Mouse (Mus musculus): ENCODE data around the gene Prss8. TPM values are rescaled to one million over a fixed set of nuclear protein-coding genes. Genes with fewer than 3 reads are reported as not detected.

Prss8 gene
- 0.52 and 0.64 TPM in 2 replicates for polyA plus RNA-seq (2015; fragmentation: Nextera tagmentation; extraction: Ambion mirVana)

DNA sequence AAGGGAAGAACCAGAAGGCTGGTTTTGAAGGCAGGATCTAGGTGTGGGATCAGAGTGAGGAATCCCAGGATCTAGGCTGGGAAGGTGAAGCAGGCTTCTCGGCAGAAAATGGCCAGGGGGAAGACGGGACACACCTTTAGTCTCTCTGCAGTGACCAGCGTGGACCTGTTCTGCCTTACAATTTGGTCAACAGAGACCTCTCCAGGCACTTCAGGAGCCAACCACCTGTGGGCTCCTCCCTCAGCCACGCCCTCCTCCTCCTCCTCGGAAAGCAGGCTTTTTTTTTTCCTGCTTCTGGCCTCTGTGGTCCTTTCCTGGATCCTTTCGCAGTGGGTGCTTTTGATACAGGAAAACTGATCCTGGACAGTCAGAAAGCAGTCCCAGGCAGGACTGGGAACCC lies at the start of gene Prss8:
TSS of gene Prss8 (minus strand) at position 182 of the 400 bp plus-strand sequence.

DNA sequence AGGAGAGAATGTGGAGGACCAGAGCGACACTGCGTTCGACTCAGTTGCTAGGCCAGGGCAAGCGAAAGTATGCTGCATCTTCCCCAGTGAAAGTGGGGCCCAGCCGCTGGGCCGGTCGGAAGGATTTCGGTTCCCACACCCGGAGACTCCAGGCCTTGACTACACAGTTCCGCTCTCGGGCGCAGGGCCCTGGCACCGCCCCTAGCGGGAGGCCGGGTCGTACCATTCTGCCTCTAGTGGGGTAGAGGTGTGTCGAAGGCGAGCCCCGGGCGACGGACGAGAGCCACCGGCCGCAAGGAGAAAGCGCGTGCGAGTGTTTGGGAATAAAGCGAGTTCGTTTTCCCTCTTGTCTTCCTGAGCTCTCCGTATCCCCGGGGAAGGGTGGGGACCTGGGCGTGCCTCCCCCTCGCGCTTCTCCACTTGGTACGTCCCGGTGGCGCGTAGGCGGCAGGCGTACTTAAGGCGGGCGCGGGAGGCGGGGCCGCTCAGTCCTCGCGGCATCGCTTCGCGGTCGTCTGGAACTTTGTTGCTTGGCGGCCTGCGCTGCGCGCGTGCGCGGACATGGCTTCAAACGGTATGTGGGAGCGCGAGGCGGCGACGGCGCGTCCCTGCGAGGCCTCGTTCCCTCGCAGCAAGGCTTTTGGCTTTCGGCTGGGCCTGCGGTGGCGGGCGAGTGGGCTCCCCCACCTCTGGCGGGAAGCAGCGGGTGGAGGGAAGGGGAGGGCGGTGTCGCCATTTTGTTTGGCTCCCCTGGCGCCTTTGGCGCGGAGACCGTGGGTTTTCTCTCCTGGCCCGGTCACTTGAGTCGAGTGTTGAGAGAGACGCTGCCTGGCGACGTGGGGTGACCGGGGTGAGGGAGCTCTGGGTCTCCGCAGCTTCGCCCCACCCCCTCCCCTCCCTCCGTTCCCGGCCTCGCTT lies 37.4 kb upstream of the Prss8 start, which contains the start of gene Fus:
TSS of gene Fus (plus strand) at position 454 of the 918 bp plus-strand sequence.

DNA sequence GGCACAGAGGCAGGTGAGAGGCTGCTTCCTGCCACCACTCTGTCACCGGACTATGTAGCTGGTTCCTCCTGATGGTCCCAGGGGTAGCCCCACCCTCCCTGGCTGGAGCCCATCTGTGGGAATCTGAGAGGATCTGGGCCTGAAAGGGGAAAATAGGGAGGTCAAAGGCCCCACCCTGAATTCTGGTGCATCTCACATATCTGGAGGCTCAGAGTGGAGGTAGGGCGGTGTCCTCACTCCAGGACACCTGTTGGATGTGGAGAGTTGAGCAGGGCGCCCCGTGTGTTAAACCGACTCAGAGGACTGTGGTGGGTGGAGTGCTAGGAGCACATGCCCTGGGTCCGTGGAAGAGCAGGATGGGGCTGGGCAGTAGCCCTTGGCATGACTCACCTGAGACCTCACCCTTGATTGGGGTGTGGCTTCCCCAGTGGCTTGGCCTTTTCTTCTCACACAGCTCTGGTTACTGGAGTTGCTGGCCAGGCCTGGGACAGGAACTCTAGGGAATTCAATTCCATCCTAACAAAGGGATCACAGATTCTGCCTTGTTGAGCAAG lies 16.6 kb upstream of the Prss8 start, which contains the start of gene Prss36:
TSS of gene Prss36 (minus strand) at position 256 of the 554 bp plus-strand sequence.

DNA sequence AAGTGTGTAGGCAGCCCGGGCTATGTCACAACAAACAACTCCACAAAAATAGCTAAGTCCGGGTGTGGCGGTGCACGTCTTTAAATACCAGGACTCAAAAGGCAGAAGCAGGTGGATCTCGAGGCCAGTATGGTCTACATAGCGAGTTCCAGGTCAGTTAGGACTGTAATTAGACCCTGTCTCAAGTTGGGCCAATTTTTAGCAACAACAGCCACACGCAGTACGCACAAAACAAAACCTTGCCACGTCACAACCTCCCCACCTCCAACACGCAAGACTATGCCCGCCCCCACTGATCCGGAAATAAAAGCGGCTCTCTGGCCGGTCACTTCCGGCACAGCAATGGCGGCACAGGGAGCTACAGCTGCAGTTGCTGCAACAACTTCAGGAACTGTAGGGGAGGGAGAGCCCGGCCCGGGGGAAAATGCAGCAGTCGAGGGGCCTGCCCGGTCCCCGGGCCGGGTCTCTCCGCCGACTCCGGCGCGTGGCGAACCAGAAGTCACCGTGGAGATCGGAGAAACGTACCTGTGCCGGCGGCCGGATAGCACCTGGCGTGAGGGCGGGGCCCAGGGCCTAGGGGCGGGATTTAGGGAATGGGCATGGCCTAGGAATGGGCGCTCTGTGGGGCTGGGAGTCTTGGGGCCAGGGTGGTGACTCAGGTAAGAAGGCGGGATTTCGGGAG lies 17.6 kb downstream of the Prss8 start, which contains the start of gene Kat8:
TSS of gene Kat8 (plus strand) at position 327 of the 682 bp plus-strand sequence.

DNA sequence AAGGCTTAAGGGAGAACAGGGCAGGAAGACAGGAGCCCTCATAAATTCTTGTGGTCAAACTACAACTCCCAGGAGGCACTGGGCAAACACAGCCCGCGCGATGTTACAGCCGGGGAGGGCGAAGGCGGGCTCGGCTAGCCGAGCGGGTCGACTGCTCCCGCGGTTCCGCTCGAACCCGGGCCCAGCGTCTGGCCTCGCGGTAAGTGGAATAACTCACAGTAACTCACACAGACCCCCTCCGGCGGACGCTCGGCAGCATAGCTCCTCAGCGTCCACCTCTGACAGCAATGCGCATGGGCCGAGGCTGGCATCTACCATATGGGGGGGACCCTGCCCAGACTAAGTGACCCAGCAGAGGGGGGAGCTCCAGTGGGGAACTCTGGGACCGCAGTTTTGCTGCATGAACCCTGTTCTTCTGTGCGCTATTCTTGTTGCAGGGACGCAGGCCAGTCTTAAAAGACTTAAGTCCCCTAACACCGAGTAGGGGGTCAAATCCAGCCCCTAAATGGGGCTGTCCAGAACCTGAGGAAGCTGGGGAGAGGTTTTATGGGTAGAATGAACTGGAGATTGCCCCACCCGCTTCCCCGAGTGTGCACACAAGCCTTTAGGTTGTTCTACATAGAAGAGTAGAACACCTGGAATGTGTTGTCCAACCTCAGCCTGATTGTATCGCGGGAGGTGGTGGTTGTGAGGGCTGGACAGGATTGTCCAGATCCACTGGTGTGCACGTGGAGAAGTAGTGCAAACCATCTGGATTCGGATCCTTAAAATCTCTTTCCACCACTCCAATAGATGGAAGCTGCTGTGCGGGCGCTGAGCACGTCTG lies 25.7 kb downstream of the Prss8 start, which contains the start of gene Bckdk:
TSS of gene Bckdk (plus strand) at position 112 of the 826 bp plus-strand sequence.

DNA sequence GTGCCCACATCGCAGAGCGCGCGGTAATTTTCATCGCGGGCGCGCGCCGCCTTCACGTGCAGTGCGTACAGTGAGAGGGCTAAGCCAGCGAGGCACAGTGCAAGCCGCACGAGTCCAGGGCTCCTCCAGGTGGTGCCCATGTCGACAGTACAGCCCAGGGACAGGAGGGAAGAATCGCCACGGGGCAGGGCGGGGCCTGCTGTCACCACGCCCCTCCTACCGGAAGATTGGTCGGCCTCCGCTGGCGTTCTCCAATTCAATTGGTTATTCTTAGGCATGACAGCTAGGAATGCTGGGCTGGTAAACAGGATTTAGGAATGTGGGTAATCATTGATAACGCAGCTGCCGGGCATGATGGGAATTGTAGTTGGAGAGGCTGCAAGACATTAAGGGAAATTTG lies 34.5 kb downstream of the Prss8 start, which contains the start of the genes Gm21974 and Vkorc1:
TSS of gene Gm21974 (minus strand) at position 13 of the 400 bp plus-strand sequence.
TSS of gene Vkorc1 (minus strand) at position 176 of the 400 bp plus-strand sequence.

DNA sequence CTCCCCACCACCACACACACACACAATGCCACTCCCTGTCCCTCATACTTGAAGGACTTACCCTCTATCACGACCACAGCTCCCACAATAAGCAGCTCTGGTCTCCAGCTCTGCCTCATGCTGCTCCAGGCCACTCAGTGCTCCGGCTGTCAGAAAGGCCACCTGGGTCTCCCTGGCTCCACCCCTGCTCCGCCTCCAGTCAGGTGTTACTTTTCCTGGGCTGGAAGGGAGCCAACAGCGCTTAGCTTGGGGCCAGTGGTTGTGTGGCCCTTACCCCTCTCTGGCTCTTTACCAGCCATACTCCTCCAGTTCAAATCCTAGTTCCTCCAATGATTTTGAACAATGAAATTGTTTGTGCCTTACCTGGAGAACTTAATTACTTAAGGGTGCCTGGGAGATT lies 39.1 kb downstream of the Prss8 start, which contains the start of gene Prss53:
TSS of gene Prss53 (minus strand) at position 173 of the 400 bp plus-strand sequence.

DNA sequence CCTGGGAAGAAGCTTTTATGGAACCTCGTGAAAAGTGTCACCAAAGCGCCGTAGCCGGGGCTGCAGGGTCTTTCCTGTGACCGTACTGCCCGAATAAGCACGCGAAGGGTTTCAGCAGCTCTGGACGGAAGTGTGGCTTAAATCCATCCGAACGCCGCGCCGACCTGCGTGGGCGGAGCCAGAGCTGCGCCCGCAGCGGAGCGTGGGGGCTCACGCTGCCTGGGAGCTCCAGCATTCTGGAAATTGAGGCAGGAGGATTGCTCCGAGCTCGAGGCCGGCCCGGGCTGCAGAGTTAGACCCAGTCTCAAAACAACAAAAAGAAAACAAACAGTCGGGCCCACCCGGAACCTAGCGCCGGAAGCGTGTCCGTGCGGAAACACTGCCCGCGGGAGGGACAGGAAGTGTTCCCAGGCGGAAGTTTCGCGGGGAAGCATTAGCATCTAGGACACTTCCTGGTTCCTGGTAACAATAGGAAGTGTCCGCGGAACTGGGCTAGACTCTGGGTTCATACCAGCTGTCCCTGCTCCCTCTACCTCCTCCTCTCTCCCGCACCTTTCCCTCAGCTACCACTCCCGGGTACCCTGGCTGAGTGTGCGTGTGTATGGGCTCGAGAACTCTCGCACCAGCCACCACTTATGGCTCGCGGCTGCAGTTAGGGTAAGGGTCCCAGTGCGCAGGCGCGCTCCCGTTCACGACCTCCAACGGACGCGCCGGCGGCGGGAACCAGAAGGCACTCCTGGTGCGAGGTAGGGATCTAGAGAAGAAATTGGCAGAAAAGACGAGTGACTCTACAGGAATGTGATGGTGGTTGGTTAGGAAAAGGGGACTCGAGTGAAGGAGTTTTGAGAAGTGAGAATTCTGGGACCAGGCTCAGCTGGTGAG lies 53.2 kb downstream of the Prss8 start, which contains the start of gene Zfp668:
TSS of gene Zfp668 (minus strand) at position 362 of the 882 bp plus-strand sequence.

DNA sequence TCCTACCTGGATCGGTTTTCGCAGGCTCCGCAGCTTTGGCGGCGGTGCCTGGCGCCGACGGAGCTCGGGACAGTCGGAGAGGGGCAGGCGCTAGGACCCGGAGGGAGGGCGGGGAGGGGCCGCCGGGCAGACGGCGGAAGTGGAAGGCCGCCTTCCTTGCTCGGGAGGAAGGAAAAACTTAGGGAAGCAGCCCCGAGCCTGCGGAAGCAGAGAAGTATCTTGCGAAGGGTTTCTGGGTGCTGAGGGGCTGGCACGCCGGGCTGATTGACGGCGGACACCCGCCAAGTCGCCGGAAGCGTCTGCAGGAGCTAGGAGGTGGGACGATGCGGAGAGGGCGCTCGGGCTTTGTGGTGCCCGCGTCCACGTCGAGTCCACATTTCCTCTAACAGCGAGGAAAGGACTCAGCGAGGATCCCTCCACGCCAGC lies 53.9 kb downstream of the Prss8 start, which contains the start of gene Zfp646:
TSS of gene Zfp646 (plus strand) at position 181 of the 426 bp plus-strand sequence.

Other genes starting within 250 kb of the Prss8 start
- gene Bcl7c, start 221.2 kb downstream of the Prss8 start, polyA plus RNA-seq (2015; fragmentation: Nextera tagmentation; extraction: Ambion mirVana) = 27.9 and 29.8 TPM in 2 replicates
- 2.5 and 3.2 TPM in 2 replicates for gene Ctf1, start 217.4 kb downstream of the Prss8 start, polyA plus RNA-seq (2015; fragmentation: Nextera tagmentation; extraction: Ambion mirVana)
- 0.15 and 0.26 TPM in 2 replicates for gene Ctf2, start 197.9 kb downstream of the Prss8 start, polyA plus RNA-seq (2015; fragmentation: Nextera tagmentation; extraction: Ambion mirVana)
- 4.8 and 4.9 TPM in 2 replicates for gene Fbxl19, start 185.6 kb downstream of the Prss8 start, polyA plus RNA-seq (2015; fragmentation: Nextera tagmentation; extraction: Ambion mirVana)
- 14.0 and 17.9 TPM in 2 replicates for gene Orai3, start 160.3 kb downstream of the Prss8 start, polyA plus RNA-seq (2015; fragmentation: Nextera tagmentation; extraction: Ambion mirVana)
- 13.0 and 14.9 TPM in 2 replicates for gene Setd1a, start 153.4 kb downstream of the Prss8 start, polyA plus RNA-seq (2015; fragmentation: Nextera tagmentation; extraction: Ambion mirVana)
- gene Gm49388, start 144.5 kb downstream of the Prss8 start, polyA plus RNA-seq (2015; fragmentation: Nextera tagmentation; extraction: Ambion mirVana) = not detected in 2 replicates
- 15.4 and 17.9 TPM in 2 replicates for gene Hsd3b7, start 129.5 kb downstream of the Prss8 start, polyA plus RNA-seq (2015; fragmentation: Nextera tagmentation; extraction: Ambion mirVana)
- gene Stx4a, start 105.8 kb downstream of the Prss8 start, polyA plus RNA-seq (2015; fragmentation: Nextera tagmentation; extraction: Ambion mirVana) = 31.5 and 36.4 TPM in 2 replicates
- 0.32 and 0.75 TPM in 2 replicates for gene Stx1b, start 105.6 kb downstream of the Prss8 start, polyA plus RNA-seq (2015; fragmentation: Nextera tagmentation; extraction: Ambion mirVana)
- 5.7 and 5.9 TPM in 2 replicates for gene Zfp646, start 53.9 kb downstream of the Prss8 start, polyA plus RNA-seq (2015; fragmentation: Nextera tagmentation; extraction: Ambion mirVana)
- gene Zfp668, start 53.3 kb downstream of the Prss8 start, polyA plus RNA-seq (2015; fragmentation: Nextera tagmentation; extraction: Ambion mirVana) = 10.2 and 10.5 TPM in 2 replicates
- 0.21 and 0.31 TPM in 2 replicates for gene Prss53, start 39.1 kb downstream of the Prss8 start, polyA plus RNA-seq (2015; fragmentation: Nextera tagmentation; extraction: Ambion mirVana)
- gene Gm21974, start 34.6 kb downstream of the Prss8 start, polyA plus RNA-seq (2015; fragmentation: Nextera tagmentation; extraction: Ambion mirVana) = not detected in 2 replicates
- gene Vkorc1, start 34.5 kb downstream of the Prss8 start, polyA plus RNA-seq (2015; fragmentation: Nextera tagmentation; extraction: Ambion mirVana) = 66.3 and 74.3 TPM in 2 replicates
- gene Bckdk, start 26.0 kb downstream of the Prss8 start, polyA plus RNA-seq (2015; fragmentation: Nextera tagmentation; extraction: Ambion mirVana) = 70.9 and 73.8 TPM in 2 replicates
- 19.3 and 20.4 TPM in 2 replicates for gene Kat8, start 17.6 kb downstream of the Prss8 start, polyA plus RNA-seq (2015; fragmentation: Nextera tagmentation; extraction: Ambion mirVana)
- gene Prss36, start 16.6 kb upstream of the Prss8 start, polyA plus RNA-seq (2015; fragmentation: Nextera tagmentation; extraction: Ambion mirVana) = 1.9 TPM in 2 replicates
- gene Fus, start 37.4 kb upstream of the Prss8 start, polyA plus RNA-seq (2015; fragmentation: Nextera tagmentation; extraction: Ambion mirVana) = 194 and 202 TPM in 2 replicates
- 59.4 and 76.0 TPM in 2 replicates for gene Pycard, start 63.8 kb upstream of the Prss8 start, polyA plus RNA-seq (2015; fragmentation: Nextera tagmentation; extraction: Ambion mirVana)
- gene Trim72, start 73.8 kb upstream of the Prss8 start, polyA plus RNA-seq (2015; fragmentation: Nextera tagmentation; extraction: Ambion mirVana) = not detected in 2 replicates
- gene Itgam, start 132.5 kb upstream of the Prss8 start, polyA plus RNA-seq (2015; fragmentation: Nextera tagmentation; extraction: Ambion mirVana) = 18.0 and 24.5 TPM in 2 replicates
- 0.92 and 0.96 TPM in 2 replicates for gene Gm49368, start 132.6 kb upstream of the Prss8 start, polyA plus RNA-seq (2015; fragmentation: Nextera tagmentation; extraction: Ambion mirVana)
- gene Itgax, start 199.4 kb upstream of the Prss8 start, polyA plus RNA-seq (2015; fragmentation: Nextera tagmentation; extraction: Ambion mirVana) = 1.8 and 2.1 TPM in 2 replicates
- gene Itgad, start 224.3 kb upstream of the Prss8 start, polyA plus RNA-seq (2015; fragmentation: Nextera tagmentation; extraction: Ambion mirVana) = 3.9 and 5.6 TPM in 2 replicates